Mouse (Mus musculus) kidney, postnatal 0 days (tissue): ENCODE results near the gene Arpc5. TPM values are rescaled to one million over a fixed set of nuclear protein-coding genes. Genes with fewer than 3 reads are reported as not detected.
A peak's percentile ranks its signal among the peaks of the same experiment; 100 is the strongest.
"Not testable (repeated sequence)": the region's sequence is repeated elsewhere in the genome, so short reads cannot be mapped to it uniquely, and the experiment has no call there.

Experiments used
- ATAC-seq: fragments of 200-750 bp; cut with Nextera tagmentation; replicated peaks from 2 replicates; pipeline ENCODE4 v1.8.0; 2017; ENCODE audit warnings: low read depth, moderate number of reproducible peaks, moderate TSS enrichment, moderate library complexity; ENCODE audit not compliant: low FRiP score
- DNase-seq: peaks from one replicate; pipeline ENCODE4 v3.0.0-alpha.2; 2016; ENCODE audit warnings: low spot score
- H3K27ac ChIP-seq: fragments of 300-500 bp; sonication (generic); 2 replicates; pipeline ENCODE4 v1.5.1; 2014; ENCODE audit warnings: mild to moderate bottlenecking
- H3K27me3 ChIP-seq: fragments of 300-500 bp; sonication (generic); 2 replicates; pipeline ENCODE4 v1.6.1; 2014; ENCODE audit warnings: low read length, mixed read lengths; ENCODE audit not compliant: insufficient read depth
- H3K36me3 ChIP-seq: fragments of 300-500 bp; sonication (generic); 2 replicates; pipeline ENCODE4 v1.6.1; 2014; ENCODE audit warnings: low read length, mixed read lengths; ENCODE audit not compliant: insufficient read depth
- H3K4me1 ChIP-seq: fragments of 300-500 bp; sonication (generic); replicated peaks from 2 replicates; pipeline ENCODE4 v1.6.1; 2014; ENCODE audit warnings: antibody characterized with exemption, low read length, mixed read lengths; ENCODE audit not compliant: insufficient read depth
- H3K4me2 ChIP-seq: fragments of 300-500 bp; sonication (generic); 2 replicates; pipeline ENCODE4 v1.6.1; 2014; ENCODE audit warnings: mild to moderate bottlenecking, low read length, moderate library complexity, mixed read lengths
- H3K4me3 ChIP-seq: fragments of 300-500 bp; sonication (generic); replicated peaks from 2 replicates; pipeline ENCODE4 v1.5.1; 2014; ENCODE audit warnings: low read depth, low read length
- H3K9ac ChIP-seq: fragments of 300-500 bp; sonication (generic); 2 replicates; pipeline ENCODE4 v1.6.1; 2014; ENCODE audit warnings: low read depth, low read length
- H3K9me3 ChIP-seq: fragments of 300-500 bp; sonication (generic); replicated peaks from 2 replicates; pipeline ENCODE4 v1.6.1; 2016; ENCODE audit warnings: low read length, inconsistent platforms, mixed read lengths
- CTCF ChIP-seq: IDR thresholded peaks from 2 replicates; pipeline ENCODE4 v1.5.1; 2016; ENCODE audit warnings: antibody characterized with exemption, low read depth, mild to moderate bottlenecking, moderate library complexity
- WGBS: fragments of 180-500 bp; shearing (Covaris S2); extraction: QIAGEN DNeasy Blood & Tissue Kit; methylation state at CpG from one replicate; pipeline ENCODE4 v1.1.7; 2014; 5-methylcytosine and 5-hydroxymethylcytosine counted together
- polyA plus RNA-seq: library from polyadenylated mRNA; unstranded; fragments of >200 nt; fragmentation: Nextera tagmentation; extraction: Ambion mirVana; gene quantifications from 2 replicates; pipeline ENCODE4 v1.2.1, GENCODE M21; 2015

Arpc5 gene
- polyA plus RNA-seq, 1 experiment from 2014 or later = 294 TPM

- DNase-seq = no peak
- Histone ChIP-seq H3K27me3 (no peaks in the 10 kb centered on the region), H3K4me1 (no peaks in the 10 kb centered on the region), H3K9ac (no peak overlapping the region), H3K4me2 (no peak overlapping the region), H3K4me3 (no peak overlapping the region), H3K36me3 (no peaks in the 10 kb centered on the region), H3K27ac (no peak overlapping the region), H3K9me3 (no peaks in the 10 kb centered on the region)
- no peak for ATAC-seq
- 69% methylated on average over 9 of the region's 9 CpGs for WGBS
- TF ChIP-seq CTCF = no peak
Observed at GRCm38 (mm10) chr1:152749276-152749675, 17.1 kb upstream of the Arpc5 start.

DNA sequence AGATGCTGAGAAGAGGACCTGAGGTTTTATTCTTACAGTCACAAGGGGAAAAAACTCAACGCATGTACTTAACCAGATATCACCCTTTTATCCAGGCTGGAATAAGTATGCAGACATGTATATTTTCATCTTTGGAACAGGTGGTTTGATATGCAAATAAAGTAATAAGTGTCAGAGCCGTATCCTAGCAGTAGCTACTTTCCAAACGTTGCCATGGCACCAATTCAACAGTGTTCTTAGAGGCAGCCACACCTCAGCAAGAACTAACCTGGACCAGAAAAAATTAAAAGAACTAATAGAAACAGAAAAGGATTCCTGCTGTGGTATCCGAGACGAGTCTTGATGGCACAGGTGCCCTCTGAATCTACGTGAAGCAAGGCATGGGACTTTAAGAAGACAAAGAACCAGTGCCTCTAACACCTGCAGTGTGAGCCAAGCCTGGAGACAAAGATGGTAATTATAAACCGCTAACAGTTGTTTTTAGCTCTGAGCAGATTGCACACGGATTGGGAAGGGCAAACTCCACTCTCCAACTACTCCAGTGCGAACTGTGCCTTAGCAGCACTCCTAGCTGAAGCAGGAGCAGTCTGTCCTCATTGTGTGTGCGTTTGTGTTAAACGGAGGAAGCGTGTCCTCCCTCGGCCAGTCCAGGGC is 15.9 kb upstream of the Arpc5 start, which contains the start of gene Apobec4:
TSS of gene Apobec4 (plus strand) at position 240 of the 654 bp plus-strand sequence.
- TF ChIP-seq CTCF = no peak
- Histone ChIP-seq H3K27ac (no peak within 1 kb of the TSS), H3K9ac (no peak within 1 kb of the TSS), H3K4me2 (no peak within 1 kb of the TSS), H3K27me3 (no peaks in the 10 kb centered on the region), H3K4me1 (no peaks in the 10 kb centered on the region), H3K9me3 (no peaks in the 10 kb centered on the region), H3K36me3 (no peaks in the 10 kb centered on the region), H3K4me3 (no peak within 1 kb of the TSS)
- no peak for DNase-seq
- ATAC-seq = no peak
- 66% methylated on average over 13 of the region's 13 CpGs for WGBS

- no peaks in the 10 kb centered on the region for H3K9me3 ChIP-seq
- 88% methylated on average over 2 of the region's 2 CpGs for WGBS
Observed at GRCm38 (mm10) chr1:152761791-152762190, 4.6 kb upstream of the Arpc5 start.

GRCm38 (mm10) chr1:152766804-152767748 is 734 bp downstream of the Arpc5 start:
- DNase-seq = peak; percentile 47
- H3K27ac ChIP-seq = peak overlapping the region; percentile 92
- peak; percentile 67; the same call in 1 of the 2 replicates for ATAC-seq

More at GRCm38 (mm10) chr1:152761791-152762190, 4.6 kb upstream of the Arpc5 start:
- Histone ChIP-seq H3K4me3 (no peak overlapping the region), H3K27ac (no peak overlapping the region), H3K4me1 (no peaks in the 10 kb centered on the region), H3K4me2 (no peak overlapping the region), H3K27me3 (no peaks in the 10 kb centered on the region), H3K9ac (no peak overlapping the region), H3K36me3 (no peaks in the 10 kb centered on the region)
- DNase-seq (no peak), ATAC-seq (no peak)
- no peak for TF ChIP-seq CTCF

GRCm38 (mm10) chr1:152767749-152768488 is 1.6 kb downstream of the Arpc5 start:
- no peaks in the 10 kb centered on the region for H3K9me3 ChIP-seq
- peak overlapping the region; percentile 83 for H3K4me2 ChIP-seq
- H3K4me1 ChIP-seq = no peaks in the 10 kb centered on the region
- H3K36me3 ChIP-seq = peaks cover 21% of the 10 kb centered on the region; the same call in 1 of the 2 replicates
- H3K27me3 ChIP-seq = no peaks in the 10 kb centered on the region
- 6% methylated on average over 5 of the region's 5 CpGs for WGBS
- H3K9ac ChIP-seq = no peak overlapping the region
- ATAC-seq = no peak
- peak overlapping the region; percentile 91 for H3K4me3 ChIP-seq
- DNase-seq = peak; percentile 93
- TF ChIP-seq CTCF = peak; percentile 81
- no peak overlapping the region for H3K27ac ChIP-seq

More at GRCm38 (mm10) chr1:152766804-152767748, 734 bp downstream of the Arpc5 start:
- TF ChIP-seq CTCF = no peak
- Histone ChIP-seq H3K4me2 (peak overlapping the region; percentile 83), H3K4me1 (no peaks in the 10 kb centered on the region), H3K27me3 (no peaks in the 10 kb centered on the region), H3K9ac (peak overlapping the region; percentile 92), H3K4me3 (peak overlapping the region; percentile 91), H3K36me3 (peaks cover 15% of the 10 kb centered on the region; the same call in 1 of the 2 replicates), H3K9me3 (no peaks in the 10 kb centered on the region)
- WGBS = under 1% methylated on average over 60 of the region's 60 CpGs

- no peak overlapping the region for H3K4me2 ChIP-seq
- no peak overlapping the region for H3K4me3 ChIP-seq
- WGBS = 91% methylated on average over 9 of the region's 9 CpGs
- no peaks in the 10 kb centered on the region for H3K27me3 ChIP-seq
- H3K4me1 ChIP-seq = no peaks in the 10 kb centered on the region
- H3K9ac ChIP-seq = no peak overlapping the region
- TF ChIP-seq CTCF = no peak
- H3K36me3 ChIP-seq = peaks cover 33% of the 10 kb centered on the region
- no peak for ATAC-seq
- no peaks in the 10 kb centered on the region for H3K9me3 ChIP-seq
- H3K27ac ChIP-seq = no peak overlapping the region
- DNase-seq = no peak
Observed at GRCm38 (mm10) chr1:152771016-152771415, 4.7 kb downstream of the Arpc5 start.

DNA sequence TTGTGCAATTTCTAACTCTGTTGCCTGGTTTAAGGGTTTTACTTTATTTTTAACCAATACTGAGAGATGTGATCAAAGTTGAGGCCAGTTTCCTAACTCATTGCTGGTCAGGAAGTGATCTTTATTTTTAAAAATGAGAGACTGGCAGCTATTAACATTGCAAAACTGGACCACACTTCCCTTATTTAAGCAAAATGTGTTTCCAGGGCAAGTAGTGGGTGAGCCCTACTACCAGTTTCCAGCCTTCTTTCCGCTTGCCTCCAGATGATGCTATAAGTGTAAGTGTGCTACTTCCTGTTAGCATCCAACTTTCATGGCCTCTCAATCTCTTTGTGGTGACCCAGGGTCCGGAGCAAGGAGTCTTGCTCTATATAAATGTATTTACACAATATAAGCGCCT is 8.3 kb downstream of the Arpc5 start:
- H3K27ac ChIP-seq, H3K27me3 ChIP-seq, H3K4me3 ChIP-seq, DNase-seq, ATAC-seq, H3K9me3 ChIP-seq, H3K9ac ChIP-seq, H3K4me2 ChIP-seq, H3K4me1 ChIP-seq: not testable (repeated sequence)
- whole genome bisulfite sequencing = 89% methylated on average over 3 of the region's 3 CpGs
- peaks cover 32% of the 10 kb centered on the region for H3K36me3 ChIP-seq
